Mouse (Mus musculus) myocyte (in vitro differentiated cells): ENCODE data around the gene Rasd1. TPM values are rescaled to one million over a fixed set of nuclear protein-coding genes. Genes with fewer than 3 reads are reported as not detected.
A peak's percentile ranks its signal among the peaks of the same experiment; 100 is the strongest.

ENCODE experiments used
- H3K27me3 ChIP-seq: one replicate; pipeline ENCODE4 v1.6.1; 2011; ENCODE audit not compliant: control insufficient read depth, insufficient read depth, insufficient read length
- H3K36me3 ChIP-seq: one replicate; pipeline ENCODE4 v1.6.1; 2011; ENCODE audit not compliant: control insufficient read depth, insufficient read depth
- H3K4me2 ChIP-seq: one replicate; pipeline ENCODE4 v1.6.1; 2011; ENCODE audit warnings: low read depth, control low read depth
- H3K4me3 ChIP-seq: one replicate; pipeline ENCODE4 v1.5.1; 2011; ENCODE audit warnings: mild to moderate bottlenecking, control low read depth, moderate library complexity
- H3K79me2 ChIP-seq: one replicate; pipeline ENCODE4 v1.6.1; 2011; ENCODE audit not compliant: control insufficient read depth, insufficient read depth
- H3ac ChIP-seq: one replicate; pipeline ENCODE4 v1.6.1; 2011; ENCODE audit not compliant: control insufficient read depth, insufficient read length
- CEBPB ChIP-seq: IDR thresholded peaks from 2 replicates; pipeline ENCODE4 v1.6.1; 2011; ENCODE audit warnings: mild to moderate bottlenecking, moderate library complexity; ENCODE audit not compliant: poor library complexity, insufficient read depth, severe bottlenecking
- E2F4 ChIP-seq: IDR thresholded peaks from one replicate; pipeline ENCODE4 v1.6.1; 2011; ENCODE audit warnings: mild to moderate bottlenecking, control low read depth, moderate library complexity; ENCODE audit not compliant: insufficient read depth
- MAX ChIP-seq: IDR thresholded peaks from one replicate; pipeline ENCODE4 v1.6.1; 2011; ENCODE audit warnings: low read depth, mild to moderate bottlenecking, control low read depth
- MYOD1 ChIP-seq, 3 experiments: IDR thresholded peaks; one replicate each; pipeline ENCODE4 v1.6.1; 2011; ENCODE audit warnings: control low read depth in 2 of 3, low read depth in 2 of 3, mild to moderate bottlenecking in 2 of 3, moderate library complexity in 1 of 3; ENCODE audit not compliant: insufficient read length in 2 of 3, control insufficient read depth in 1 of 3
- MYOG ChIP-seq, 3 experiments: IDR thresholded peaks; one replicate each; pipeline ENCODE4 v1.6.1; 2011; ENCODE audit warnings: control low read depth in 2 of 3, low read depth in 2 of 3, mild to moderate bottlenecking in 2 of 3; ENCODE audit not compliant: insufficient read length in 2 of 3, control insufficient read depth in 1 of 3, insufficient read depth in 1 of 3
- POLR2A ChIP-seq: IDR thresholded peaks from one replicate; pipeline ENCODE4 v1.6.1; 2011; ENCODE audit warnings: low read depth, mild to moderate bottlenecking, control low read depth, moderate library complexity; ENCODE audit not compliant: insufficient read length
- POLR2AphosphoS2 ChIP-seq: IDR thresholded peaks from one replicate; pipeline ENCODE4 v1.6.1; 2011; ENCODE audit warnings: low read depth, control low read depth; ENCODE audit not compliant: insufficient read length
- REST ChIP-seq: IDR thresholded peaks from one replicate; pipeline ENCODE4 v1.6.1; 2011; ENCODE audit warnings: mild to moderate bottlenecking, control low read depth, moderate library complexity; ENCODE audit not compliant: insufficient read depth, insufficient read length
- SRF ChIP-seq: IDR thresholded peaks from one replicate; pipeline ENCODE4 v1.6.1; 2011; ENCODE audit warnings: low read depth; ENCODE audit not compliant: control insufficient read depth, insufficient read length
- TCF12 ChIP-seq: IDR thresholded peaks from one replicate; pipeline ENCODE4 v1.6.1; 2011; ENCODE audit warnings: mild to moderate bottlenecking, control low read depth; ENCODE audit not compliant: poor library complexity, insufficient read depth, severe bottlenecking
- TCF3 ChIP-seq: IDR thresholded peaks from one replicate; pipeline ENCODE4 v1.6.1; 2011; ENCODE audit warnings: low read depth, control low read depth; ENCODE audit not compliant: insufficient read length
- USF1 ChIP-seq: IDR thresholded peaks from one replicate; pipeline ENCODE4 v1.6.1; 2011; ENCODE audit warnings: low read depth, mild to moderate bottlenecking, control low read depth, moderate library complexity
- polyA plus RNA-seq: library from polyadenylated mRNA; unstranded; fragments of >200 nt; fragmentation: generic; extraction: Trizol; gene quantifications from one replicate; pipeline ENCODE4 v1.2.1, GENCODE M21; 2012; ENCODE audit warnings: missing spikeins

Rasd1 gene
- polyA plus RNA-seq: 0.04 TPM

DNA sequence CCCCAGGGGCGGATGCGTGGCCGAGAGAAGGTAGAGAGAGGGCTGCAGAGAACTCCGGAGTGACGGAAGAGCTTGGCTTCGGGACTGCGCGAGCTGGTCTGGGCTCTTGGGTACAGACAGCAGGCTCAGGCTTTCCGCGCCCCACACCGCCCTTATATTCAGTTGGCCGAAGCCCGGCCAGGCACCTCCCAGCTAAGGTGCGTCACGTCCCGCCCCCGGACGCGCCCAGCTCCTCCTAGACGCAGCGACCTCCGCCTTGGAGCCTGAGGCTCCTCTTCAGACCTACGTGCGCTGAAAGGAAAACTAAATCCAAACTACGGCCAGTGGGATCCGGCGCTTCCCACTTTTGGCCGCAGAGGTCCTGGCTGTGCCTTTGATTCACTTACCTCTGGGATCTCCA lies at the start of gene Rasd1:
Gene Rasd1, minus strand, starts transcription at position 127 of the 400 bp plus-strand sequence.
- TF ChIP-seq E2F4: peak; percentile 29
- no peak for TF ChIP-seq MAX
- peak; percentile 49 for TF ChIP-seq POLR2AphosphoS2
- TF ChIP-seq POLR2A: peak; percentile 64
- TF ChIP-seq TCF3: no peak
- no peaks in the 10 kb centered on the region for H3K27me3 ChIP-seq
- H3K36me3 ChIP-seq: no peaks in the 10 kb centered on the region
- no peaks in the 10 kb centered on the region for H3K79me2 ChIP-seq
- H3ac ChIP-seq: no peak within 1 kb of the TSS
- H3K4me2 ChIP-seq: peak within 1 kb of the TSS; percentile 100
- peak within 1 kb of the TSS; percentile 29 for H3K4me3 ChIP-seq

DNA sequence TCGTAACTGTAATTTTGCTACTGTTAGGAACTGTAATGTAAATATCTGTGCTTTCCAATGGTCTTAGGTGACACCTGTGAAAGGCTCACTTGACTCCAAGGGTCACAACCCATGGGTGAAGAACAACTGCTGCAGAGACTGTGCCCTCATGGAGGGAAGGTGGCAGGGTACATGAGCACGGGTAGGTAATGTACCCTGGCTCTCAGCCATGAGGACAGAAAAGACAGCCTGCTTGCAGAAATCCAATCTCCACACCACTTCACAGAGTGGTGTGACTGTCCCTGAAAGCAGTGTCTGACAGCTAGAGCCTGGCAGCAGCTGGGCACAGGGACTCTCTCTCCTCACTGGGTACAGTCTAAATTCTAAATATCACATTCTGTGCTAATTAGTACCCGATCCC lies 46.8 kb upstream of the Rasd1 start:
- TF ChIP-seq TCF12 (no peak), REST (no peak), POLR2AphosphoS2 (no peak), POLR2A (no peak), SRF (no peak), E2F4 (no peak), MYOD1 (IDR thresholded peaks at IDR 0.05; ENCODE audit: control insufficient read depth in 1 of 3, insufficient read length in 2 of 3, low read depth in 2 of 3) (no peak), TCF3 (no peak), USF1 (no peak), MYOG (IDR thresholded peaks at IDR 0.05; ENCODE audit: control insufficient read depth in 1 of 3, insufficient read depth in 1 of 3, insufficient read length in 2 of 3, low read depth in 2 of 3) (no peak), MAX (no peak), CEBPB (no peak)
- Histone ChIP-seq H3K4me2 (no peak overlapping the region), H3ac (no peak overlapping the region), H3K27me3 (peaks cover 9% of the 10 kb centered on the region), H3K36me3 (no peaks in the 10 kb centered on the region), H3K79me2 (no peaks in the 10 kb centered on the region), H3K4me3 (no peak overlapping the region)

DNA sequence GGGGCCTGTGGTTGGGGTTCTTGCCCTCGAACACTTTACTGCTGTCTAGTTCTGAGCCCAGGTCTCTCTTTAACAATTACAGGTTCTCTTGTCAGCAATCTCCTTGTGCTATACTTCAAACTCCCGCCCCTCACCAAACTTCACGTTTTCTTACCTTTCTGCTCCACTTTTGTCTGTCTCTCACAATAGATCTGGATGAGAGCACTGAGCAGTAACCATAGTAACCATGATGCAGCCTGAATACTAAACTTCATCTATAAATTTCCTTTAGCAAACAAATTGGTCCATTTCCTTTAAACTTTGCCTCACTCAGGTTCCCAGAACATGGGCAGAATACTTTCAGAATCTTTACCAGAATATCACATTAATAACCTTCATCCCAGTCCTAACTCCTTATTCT lies 44.7 kb upstream of the Rasd1 start:
- TF ChIP-seq TCF3 (no peak), USF1 (no peak), SRF (no peak), POLR2AphosphoS2 (no peak), E2F4 (no peak), TCF12 (no peak), MAX (no peak), MYOD1 (IDR thresholded peaks at IDR 0.05; ENCODE audit: control insufficient read depth in 1 of 3, insufficient read length in 2 of 3, low read depth in 2 of 3) (no peak), REST (no peak), CEBPB (no peak), MYOG (IDR thresholded peaks at IDR 0.05; ENCODE audit: control insufficient read depth in 1 of 3, insufficient read depth in 1 of 3, insufficient read length in 2 of 3, low read depth in 2 of 3) (no peak), POLR2A (no peak)
- Histone ChIP-seq H3K4me3 (no peak overlapping the region), H3K27me3 (peaks cover 9% of the 10 kb centered on the region), H3K36me3 (no peaks in the 10 kb centered on the region), H3ac (no peak overlapping the region), H3K4me2 (no peak overlapping the region), H3K79me2 (no peaks in the 10 kb centered on the region)

DNA sequence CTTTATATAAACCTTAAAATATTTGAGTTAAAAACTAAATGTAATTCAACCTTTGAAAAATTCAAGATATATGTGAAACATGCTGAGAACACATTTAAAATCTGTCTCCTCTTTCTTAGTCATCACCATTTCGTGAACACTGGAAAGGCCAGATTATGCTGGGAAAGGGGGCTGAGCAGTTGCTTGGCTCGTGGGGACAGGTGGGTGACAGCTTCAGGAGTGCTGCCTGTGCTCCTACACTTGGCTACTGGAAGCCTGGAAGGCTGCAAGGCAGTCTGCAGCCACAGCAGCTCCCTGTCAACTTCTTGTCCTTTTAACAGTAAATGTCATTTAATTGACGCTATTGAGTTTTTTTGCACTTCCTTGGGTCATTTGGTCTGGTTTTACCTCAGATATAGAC lies 41.1 kb upstream of the Rasd1 start:
- no peak overlapping the region for H3K4me3 ChIP-seq
- H3ac ChIP-seq: no peak overlapping the region
- no peak for TF ChIP-seq E2F4
- no peak for TF ChIP-seq USF1
- peak in 1 of 3 experiments; percentile 19 for TF ChIP-seq MYOG (IDR thresholded peaks at IDR 0.05; ENCODE audit: control insufficient read depth in 1 of 3, insufficient read depth in 1 of 3, insufficient read length in 2 of 3, low read depth in 2 of 3)
- no peaks in the 10 kb centered on the region for H3K36me3 ChIP-seq
- no peak overlapping the region for H3K4me2 ChIP-seq
- H3K79me2 ChIP-seq: no peaks in the 10 kb centered on the region
- H3K27me3 ChIP-seq: peaks cover 9% of the 10 kb centered on the region

DNA sequence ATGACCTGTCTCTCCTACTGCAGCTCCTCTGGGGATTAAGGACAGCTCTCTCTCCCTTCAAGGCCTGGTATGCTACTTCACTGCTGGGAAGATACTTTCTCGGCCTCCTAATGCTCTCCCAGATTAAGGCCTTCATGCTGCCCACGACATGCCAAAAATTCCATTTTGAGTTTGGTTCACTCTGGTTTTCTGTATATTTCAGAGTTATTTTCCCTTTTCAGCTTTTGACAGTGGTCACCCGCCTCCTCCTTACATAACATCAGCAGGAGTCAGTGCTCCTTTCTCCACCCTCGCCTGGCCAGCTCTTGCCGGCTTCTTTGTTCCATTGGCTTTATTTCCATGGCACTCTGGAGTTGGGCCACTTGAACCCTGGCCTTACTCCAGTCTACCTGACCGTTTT lies 40.0 kb upstream of the Rasd1 start:
- TF ChIP-seq TCF12: no peak
- no peak for TF ChIP-seq CEBPB
- TF ChIP-seq USF1: no peak
- TF ChIP-seq REST: no peak
- TF ChIP-seq E2F4: no peak
- TF ChIP-seq MAX: no peak
- TF ChIP-seq MYOG (IDR thresholded peaks at IDR 0.05; ENCODE audit: control insufficient read depth in 1 of 3, insufficient read depth in 1 of 3, insufficient read length in 2 of 3, low read depth in 2 of 3): no peak
- TF ChIP-seq POLR2A: no peak
- TF ChIP-seq POLR2AphosphoS2: no peak
- no peak for TF ChIP-seq TCF3
- no peak for TF ChIP-seq SRF
- no peak for TF ChIP-seq MYOD1 (IDR thresholded peaks at IDR 0.05; ENCODE audit: control insufficient read depth in 1 of 3, insufficient read length in 2 of 3, low read depth in 2 of 3)
- Histone ChIP-seq H3ac (no peak overlapping the region), H3K4me2 (no peak overlapping the region), H3K27me3 (peaks cover 9% of the 10 kb centered on the region), H3K36me3 (no peaks in the 10 kb centered on the region), H3K4me3 (no peak overlapping the region), H3K79me2 (no peaks in the 10 kb centered on the region)
